Mouse (Mus musculus) right cerebral cortex, postnatal 25 days (tissue): ENCODE data around the gene Ddx42.
"Not testable (repeated sequence)": the region's sequence is repeated elsewhere in the genome, so short reads cannot be mapped to it uniquely, and the experiment has no call there.

Source experiments
- DNase-seq: peaks from one replicate; pipeline ENCODE4 v3.0.0; 2022

Ddx42 gene

GRCm38 (mm10) chr11:106202123-106202465 lies 14.6 kb upstream of the Ddx42 start, which contains the start of gene Strada:
Strada (minus strand) TSS chr11:106202168.
- DNase-seq: no peak

GRCm38 (mm10) chr11:106212771-106213170 lies 4.0 kb upstream of the Ddx42 start:
- DNase-seq: no peak

- no peak for DNase-seq
These were observed 1.9 kb upstream of the Ddx42 start for GRCm38 (mm10) chr11:106214856-106215255.

- DNase-seq: no peak
These were observed 1.3 kb upstream of the Ddx42 start for GRCm38 (mm10) chr11:106215450-106215859.

- DNase-seq: peak; percentile 95
These were observed 598 bp upstream of the Ddx42 start, which contains the start of gene Ccdc47 for GRCm38 (mm10) chr11:106215927-106216729. Ccdc47 (minus strand) TSS chr11:106216344.

- no peak for DNase-seq
These were observed 3.9 kb downstream of the Ddx42 start for GRCm38 (mm10) chr11:106220603-106221002.

- DNase-seq: not testable (repeated sequence)
These were observed 17.3 kb downstream of the Ddx42 start for GRCm38 (mm10) chr11:106233978-106234377.

- no peak for DNase-seq
These were observed 30.1 kb downstream of the Ddx42 start for GRCm38 (mm10) chr11:106246834-106247233.

- no peak for DNase-seq
These were observed 32.6 kb downstream of the Ddx42 start for GRCm38 (mm10) chr11:106249326-106249725.

- DNase-seq: no peak
These were observed 38.0 kb downstream of the Ddx42 start for GRCm38 (mm10) chr11:106254767-106255166.

- DNase-seq: no peak
These were observed 38.4 kb downstream of the Ddx42 start for GRCm38 (mm10) chr11:106255174-106255573.

- DNase-seq: peak; percentile 95
These were observed 39.1 kb downstream of the Ddx42 start, which contains the start of the genes Ftsj3 and Psmc5 for GRCm38 (mm10) chr11:106255685-106256451. Ftsj3 (minus strand) TSS chr11:106256079. Psmc5 (plus strand) TSS chr11:106256154.

GRCm38 (mm10) chr11:106256775-106257174 lies 40.0 kb downstream of the Ddx42 start:
- DNase-seq: no peak

GRCm38 (mm10) chr11:106260826-106261450 lies 44.2 kb downstream of the Ddx42 start:
- DNase-seq: no peak

- DNase-seq: no peak
These were observed 47.2 kb downstream of the Ddx42 start for GRCm38 (mm10) chr11:106263963-106264362.

GRCm38 (mm10) chr11:106264988-106265387 lies 48.3 kb downstream of the Ddx42 start:
- DNase-seq: no peak

GRCm38 (mm10) chr11:106265570-106265969 lies 48.8 kb downstream of the Ddx42 start:
- DNase-seq: no peak

GRCm38 (mm10) chr11:106266431-106266830 lies 49.7 kb downstream of the Ddx42 start:
- DNase-seq: no peak

GRCm38 (mm10) chr11:106267311-106267852 lies 50.7 kb downstream of the Ddx42 start:
- DNase-seq: no peak

GRCm38 (mm10) chr11:106267871-106268270 lies 51.1 kb downstream of the Ddx42 start:
- DNase-seq: no peak

GRCm38 (mm10) chr11:106268326-106269059 lies 51.8 kb downstream of the Ddx42 start:
- DNase-seq: peak; percentile 30

GRCm38 (mm10) chr11:106269060-106269431 lies 52.3 kb downstream of the Ddx42 start:
- DNase-seq: no peak
